Mouse (Mus musculus): ENCODE measurements at regions not wholly inside any gene's neighbourhood (a gene's known extent, or its start where the extent isn't known, plus 50 kb on each side); places are given as distances from the start of the nearest gene placed in this dataset.
A peak's percentile ranks its signal among the peaks of the same experiment; 100 is the strongest.

- DNase-seq (ENCODE audit: low spot score) (no peak), ATAC-seq (ENCODE audit: low read depth) (no peak)
- Histone ChIP-seq H3K27me3 (replicated peaks; ENCODE audit: control insufficient read depth, insufficient read depth, low read length) (no peaks in the 10 kb centered on the region), H3K27ac (replicated peaks; ENCODE audit: low read depth, low read length) (no peak overlapping the region), H3K4me3 (ENCODE audit: low read depth, low read length) (no peak overlapping the region), H3K4me2 (ENCODE audit: low read depth, low read length) (no peak overlapping the region), H3K36me3 (ENCODE audit: control insufficient read depth, insufficient read depth, low read length) (no peaks in the 10 kb centered on the region), H3K4me1 (ENCODE audit: control insufficient read depth, insufficient read depth, low read length) (no peaks in the 10 kb centered on the region), H3K9ac (ENCODE audit: low read depth, low read length) (no peak overlapping the region), H3K9me3 (ENCODE audit: control insufficient read depth, low read length) (no peaks in the 10 kb centered on the region)
- 73% methylated on average over 4 of the region's 4 CpGs for WGBS
These were observed 657.0 kb downstream of the Mecom start for GRCm38 (mm10) chr3:29890764-29891163.

- Histone ChIP-seq H3K4me2 (ENCODE audit: low read depth, low read length) (no peak overlapping the region), H3K36me3 (ENCODE audit: control insufficient read depth, insufficient read depth, low read length) (no peaks in the 10 kb centered on the region), H3K27me3 (replicated peaks; ENCODE audit: control insufficient read depth, insufficient read depth, low read length) (no peaks in the 10 kb centered on the region), H3K27ac (replicated peaks; ENCODE audit: low read depth, low read length) (no peak overlapping the region), H3K9me3 (ENCODE audit: control insufficient read depth, low read length) (no peaks in the 10 kb centered on the region), H3K4me3 (ENCODE audit: low read depth, low read length) (no peak overlapping the region), H3K4me1 (ENCODE audit: control insufficient read depth, insufficient read depth, low read length) (no peaks in the 10 kb centered on the region), H3K9ac (ENCODE audit: low read depth, low read length) (no peak overlapping the region)
- no peak for ATAC-seq (ENCODE audit: low read depth)
- WGBS: 60% methylated on average over 1 of the region's 1 CpGs
- DNase-seq (ENCODE audit: low spot score): no peak
These were observed 657.5 kb downstream of the Mecom start for GRCm38 (mm10) chr3:29890286-29890685.

GRCm38 (mm10) chr3:29889638-29890037 is 658.2 kb downstream of the Mecom start:
- H3K4me3 ChIP-seq (ENCODE audit: low read depth, low read length): no peak overlapping the region
- no peaks in the 10 kb centered on the region for H3K27me3 ChIP-seq (replicated peaks; ENCODE audit: control insufficient read depth, insufficient read depth, low read length)
- H3K4me2 ChIP-seq (ENCODE audit: low read depth, low read length): no peak overlapping the region
- ATAC-seq (ENCODE audit: low read depth) (no peak), DNase-seq (ENCODE audit: low spot score) (no peak)
- no peaks in the 10 kb centered on the region for H3K9me3 ChIP-seq (ENCODE audit: control insufficient read depth, low read length)
- H3K36me3 ChIP-seq (ENCODE audit: control insufficient read depth, insufficient read depth, low read length): no peaks in the 10 kb centered on the region
- no peaks in the 10 kb centered on the region for H3K4me1 ChIP-seq (ENCODE audit: control insufficient read depth, insufficient read depth, low read length)
- no peak overlapping the region for H3K9ac ChIP-seq (ENCODE audit: low read depth, low read length)
- H3K27ac ChIP-seq (replicated peaks; ENCODE audit: low read depth, low read length): no peak overlapping the region
- WGBS: 79% methylated on average over 2 of the region's 2 CpGs

- no peak overlapping the region for H3K4me3 ChIP-seq (ENCODE audit: low read depth, low read length)
- H3K36me3 ChIP-seq (ENCODE audit: control insufficient read depth, insufficient read depth, low read length): no peaks in the 10 kb centered on the region
- no peak overlapping the region for H3K9ac ChIP-seq (ENCODE audit: low read depth, low read length)
- ATAC-seq (ENCODE audit: low read depth) (no peak), DNase-seq (ENCODE audit: low spot score) (peak; percentile 26)
- 44% methylated on average over 3 of the region's 3 CpGs for WGBS
- no peaks in the 10 kb centered on the region for H3K27me3 ChIP-seq (replicated peaks; ENCODE audit: control insufficient read depth, insufficient read depth, low read length)
- H3K4me1 ChIP-seq (ENCODE audit: control insufficient read depth, insufficient read depth, low read length): no peaks in the 10 kb centered on the region
- no peak overlapping the region for H3K4me2 ChIP-seq (ENCODE audit: low read depth, low read length)
- H3K27ac ChIP-seq (replicated peaks; ENCODE audit: low read depth, low read length): no peak overlapping the region
- no peaks in the 10 kb centered on the region for H3K9me3 ChIP-seq (ENCODE audit: control insufficient read depth, low read length)
These were observed 667.8 kb downstream of the Mecom start for GRCm38 (mm10) chr3:29879966-29880365.

- no peaks in the 10 kb centered on the region for H3K36me3 ChIP-seq (ENCODE audit: control insufficient read depth, insufficient read depth, low read length)
- peak; percentile 15 for DNase-seq (ENCODE audit: low spot score)
- H3K9ac ChIP-seq (ENCODE audit: low read depth, low read length): no peak overlapping the region
These were observed 672.0 kb downstream of the Mecom start for GRCm38 (mm10) chr3:29875768-29876167.

GRCm38 (mm10) chr3:29862437-29862836 is 685.4 kb downstream of the Mecom start:
- no peaks in the 10 kb centered on the region for H3K4me1 ChIP-seq (ENCODE audit: control insufficient read depth, insufficient read depth, low read length)
- H3K4me3 ChIP-seq (ENCODE audit: low read depth, low read length): no peak overlapping the region
- WGBS: 79% methylated on average over 4 of the region's 4 CpGs
- H3K36me3 ChIP-seq (ENCODE audit: control insufficient read depth, insufficient read depth, low read length): no peaks in the 10 kb centered on the region
- no peak for DNase-seq (ENCODE audit: low spot score)
- no peak overlapping the region for H3K27ac ChIP-seq (replicated peaks; ENCODE audit: low read depth, low read length)
- H3K9me3 ChIP-seq (ENCODE audit: control insufficient read depth, low read length): no peaks in the 10 kb centered on the region
- H3K4me2 ChIP-seq (ENCODE audit: low read depth, low read length): no peak overlapping the region
- ATAC-seq (ENCODE audit: low read depth): no peak
- H3K27me3 ChIP-seq (replicated peaks; ENCODE audit: control insufficient read depth, insufficient read depth, low read length): no peaks in the 10 kb centered on the region
- H3K9ac ChIP-seq (ENCODE audit: low read depth, low read length): no peak overlapping the region

More at GRCm38 (mm10) chr3:29875768-29876167, 672.0 kb downstream of the Mecom start:
- WGBS: 83% methylated on average over 5 of the region's 5 CpGs
- Histone ChIP-seq H3K9me3 (ENCODE audit: control insufficient read depth, low read length) (no peaks in the 10 kb centered on the region), H3K4me2 (ENCODE audit: low read depth, low read length) (no peak overlapping the region), H3K4me3 (ENCODE audit: low read depth, low read length) (no peak overlapping the region), H3K4me1 (ENCODE audit: control insufficient read depth, insufficient read depth, low read length) (no peaks in the 10 kb centered on the region), H3K27ac (replicated peaks; ENCODE audit: low read depth, low read length) (no peak overlapping the region), H3K27me3 (replicated peaks; ENCODE audit: control insufficient read depth, insufficient read depth, low read length) (no peaks in the 10 kb centered on the region)
- ATAC-seq (ENCODE audit: low read depth): no peak

- WGBS: 59% methylated on average over 3 of the region's 3 CpGs
- H3K27me3 ChIP-seq (replicated peaks; ENCODE audit: control insufficient read depth, insufficient read depth, low read length): no peaks in the 10 kb centered on the region
- no peaks in the 10 kb centered on the region for H3K9me3 ChIP-seq (ENCODE audit: control insufficient read depth, low read length)
- no peak overlapping the region for H3K4me3 ChIP-seq (ENCODE audit: low read depth, low read length)
- DNase-seq (ENCODE audit: low spot score) (peak; percentile 53), ATAC-seq (ENCODE audit: low read depth) (peak; percentile 77; the same call in 1 of the 2 replicates)
- H3K4me2 ChIP-seq (ENCODE audit: low read depth, low read length): no peak overlapping the region
- no peak overlapping the region for H3K27ac ChIP-seq (replicated peaks; ENCODE audit: low read depth, low read length)
- H3K9ac ChIP-seq (ENCODE audit: low read depth, low read length): no peak overlapping the region
- H3K36me3 ChIP-seq (ENCODE audit: control insufficient read depth, insufficient read depth, low read length): no peaks in the 10 kb centered on the region
- H3K4me1 ChIP-seq (ENCODE audit: control insufficient read depth, insufficient read depth, low read length): no peaks in the 10 kb centered on the region
These were observed 695.3 kb downstream of the Mecom start for GRCm38 (mm10) chr3:29852465-29852864.

- H3K4me3 ChIP-seq (ENCODE audit: low read depth, low read length): no peak overlapping the region
- no peak overlapping the region for H3K9ac ChIP-seq (ENCODE audit: low read depth, low read length)
- no peak for ATAC-seq (ENCODE audit: low read depth)
- no peaks in the 10 kb centered on the region for H3K36me3 ChIP-seq (ENCODE audit: control insufficient read depth, insufficient read depth, low read length)
- no peaks in the 10 kb centered on the region for H3K4me1 ChIP-seq (ENCODE audit: control insufficient read depth, insufficient read depth, low read length)
- WGBS: 66% methylated on average over 4 of the region's 4 CpGs
- no peaks in the 10 kb centered on the region for H3K9me3 ChIP-seq (ENCODE audit: control insufficient read depth, low read length)
- no peak for DNase-seq (ENCODE audit: low spot score)
- no peaks in the 10 kb centered on the region for H3K27me3 ChIP-seq (replicated peaks; ENCODE audit: control insufficient read depth, insufficient read depth, low read length)
- no peak overlapping the region for H3K4me2 ChIP-seq (ENCODE audit: low read depth, low read length)
- H3K27ac ChIP-seq (replicated peaks; ENCODE audit: low read depth, low read length): no peak overlapping the region
These were observed 712.4 kb downstream of the Mecom start for GRCm38 (mm10) chr3:29835432-29835831.

GRCm38 (mm10) chr3:29834884-29835283 is 712.9 kb downstream of the Mecom start:
- no peaks in the 10 kb centered on the region for H3K36me3 ChIP-seq (ENCODE audit: control insufficient read depth, insufficient read depth, low read length)
- H3K4me3 ChIP-seq (ENCODE audit: low read depth, low read length): no peak overlapping the region
- 0 out of 2 replicates have a peak, but pooled peaks cover 3% of the 10 kb centered on the region for H3K4me1 ChIP-seq (ENCODE audit: control insufficient read depth, insufficient read depth, low read length)
- DNase-seq (ENCODE audit: low spot score) (no peak), ATAC-seq (ENCODE audit: low read depth) (no peak)
- no peak overlapping the region for H3K9ac ChIP-seq (ENCODE audit: low read depth, low read length)
- no peaks in the 10 kb centered on the region for H3K9me3 ChIP-seq (ENCODE audit: control insufficient read depth, low read length)
- H3K4me2 ChIP-seq (ENCODE audit: low read depth, low read length): no peak overlapping the region
- no peaks in the 10 kb centered on the region for H3K27me3 ChIP-seq (replicated peaks; ENCODE audit: control insufficient read depth, insufficient read depth, low read length)
- H3K27ac ChIP-seq (replicated peaks; ENCODE audit: low read depth, low read length): no peak overlapping the region
- 21% methylated on average over 2 of the region's 2 CpGs for WGBS
